Mouse (Mus musculus): ENCODE data around the gene Myo18b. TPM values are rescaled to one million over a fixed set of nuclear protein-coding genes. Genes with fewer than 3 reads are reported as not detected.

The Myo18b gene
- polyA plus RNA-seq, 1 experiment: 0.69 TPM

GRCm38 (mm10) chr5:112791792-112792780, 104.1 kb downstream of the Myo18b start:
- H3K27me3 ChIP-seq (ENCODE audit: control insufficient read depth, insufficient read depth, low read length): no peaks in the 10 kb centered on the region
- no peak overlapping the region for H3K4me3 ChIP-seq (replicated peaks; ENCODE audit: insufficient read depth, low read depth, low read length)
- no peak for DNase-seq
- 79% methylated on average over 15 of the region's 15 CpGs for WGBS
- H3K27ac ChIP-seq (ENCODE audit: insufficient read depth, low read length): no peak overlapping the region
- TF ChIP-seq CTCF (IDR thresholded peaks at IDR 0.05; ENCODE audit: borderline replicate concordance, insufficient read depth, low read depth, low read length): no peak
- no peak for TF ChIP-seq POLR2A (IDR thresholded peaks at IDR 0.05; ENCODE audit: borderline replicate concordance, insufficient read depth, low read length)
- no peaks in the 10 kb centered on the region for H3K4me1 ChIP-seq (ENCODE audit: control insufficient read depth, insufficient read depth, low read length)

GRCm38 (mm10) chr5:112790376-112791111, 105.6 kb downstream of the Myo18b start:
- TF ChIP-seq POLR2A (IDR thresholded peaks at IDR 0.05; ENCODE audit: borderline replicate concordance, insufficient read depth, low read length) (no peak), CTCF (IDR thresholded peaks at IDR 0.05; ENCODE audit: borderline replicate concordance, insufficient read depth, low read depth, low read length) (no peak)
- Histone ChIP-seq H3K27me3 (ENCODE audit: control insufficient read depth, insufficient read depth, low read length) (no peaks in the 10 kb centered on the region), H3K4me1 (ENCODE audit: control insufficient read depth, insufficient read depth, low read length) (no peaks in the 10 kb centered on the region), H3K4me3 (replicated peaks; ENCODE audit: insufficient read depth, low read depth, low read length) (no peak overlapping the region), H3K27ac (ENCODE audit: insufficient read depth, low read length) (no peak overlapping the region)
- no peak for DNase-seq
- 42% methylated on average over 4 of the region's 4 CpGs for WGBS

GRCm38 (mm10) chr5:112788441-112788840, 107.7 kb downstream of the Myo18b start:
- no peak for TF ChIP-seq CTCF (IDR thresholded peaks at IDR 0.05; ENCODE audit: borderline replicate concordance, insufficient read depth, low read depth, low read length)
- no peak for TF ChIP-seq POLR2A (IDR thresholded peaks at IDR 0.05; ENCODE audit: borderline replicate concordance, insufficient read depth, low read length)
- 93% methylated on average over 2 of the region's 2 CpGs for WGBS
- Histone ChIP-seq H3K27ac (ENCODE audit: insufficient read depth, low read length) (no peak overlapping the region), H3K4me1 (ENCODE audit: control insufficient read depth, insufficient read depth, low read length) (no peaks in the 10 kb centered on the region), H3K27me3 (ENCODE audit: control insufficient read depth, insufficient read depth, low read length) (no peaks in the 10 kb centered on the region), H3K4me3 (replicated peaks; ENCODE audit: insufficient read depth, low read depth, low read length) (no peak overlapping the region)
- DNase-seq: no peak

- TF ChIP-seq POLR2A (IDR thresholded peaks at IDR 0.05; ENCODE audit: borderline replicate concordance, insufficient read depth, low read length) (no peak), CTCF (IDR thresholded peaks at IDR 0.05; ENCODE audit: borderline replicate concordance, insufficient read depth, low read depth, low read length) (no peak)
- DNase-seq: no peak
- H3K4me1 ChIP-seq (ENCODE audit: control insufficient read depth, insufficient read depth, low read length): peaks cover under 1% of the 10 kb centered on the region; the same call in 1 of the 2 replicates
- H3K27ac ChIP-seq (ENCODE audit: insufficient read depth, low read length): no peak overlapping the region
- WGBS: 57% methylated on average over 6 of the region's 6 CpGs
- no peak overlapping the region for H3K4me3 ChIP-seq (replicated peaks; ENCODE audit: insufficient read depth, low read depth, low read length)
- H3K27me3 ChIP-seq (ENCODE audit: control insufficient read depth, insufficient read depth, low read length): no peaks in the 10 kb centered on the region
Measured at GRCm38 (mm10) chr5:112786788-112787187, 109.4 kb downstream of the Myo18b start.

- Histone ChIP-seq H3K27ac (ENCODE audit: insufficient read depth, low read length) (no peak overlapping the region), H3K4me1 (ENCODE audit: control insufficient read depth, insufficient read depth, low read length) (peaks cover 6% of the 10 kb centered on the region; the same call in 1 of the 2 replicates), H3K27me3 (ENCODE audit: control insufficient read depth, insufficient read depth, low read length) (no peaks in the 10 kb centered on the region), H3K4me3 (replicated peaks; ENCODE audit: insufficient read depth, low read depth, low read length) (no peak overlapping the region)
- DNase-seq: no peak
- TF ChIP-seq POLR2A (IDR thresholded peaks at IDR 0.05; ENCODE audit: borderline replicate concordance, insufficient read depth, low read length): no peak
- no peak for TF ChIP-seq CTCF (IDR thresholded peaks at IDR 0.05; ENCODE audit: borderline replicate concordance, insufficient read depth, low read depth, low read length)
- WGBS: 88% methylated on average over 8 of the region's 8 CpGs
Measured at GRCm38 (mm10) chr5:112786031-112786430, 110.1 kb downstream of the Myo18b start.

GRCm38 (mm10) chr5:112781719-112782118, 114.4 kb downstream of the Myo18b start:
- DNase-seq: peak in 1 of 2 experiments; percentile 38
- Histone ChIP-seq H3K27ac (ENCODE audit: insufficient read depth, low read length) (no peak overlapping the region), H3K4me3 (replicated peaks; ENCODE audit: insufficient read depth, low read depth, low read length) (no peak overlapping the region), H3K4me1 (ENCODE audit: control insufficient read depth, insufficient read depth, low read length) (peaks cover 7% of the 10 kb centered on the region; the same call in 1 of the 2 replicates), H3K27me3 (ENCODE audit: control insufficient read depth, insufficient read depth, low read length) (no peaks in the 10 kb centered on the region)
- WGBS: 52% methylated on average over 7 of the region's 7 CpGs
- TF ChIP-seq CTCF (IDR thresholded peaks at IDR 0.05; ENCODE audit: borderline replicate concordance, insufficient read depth, low read depth, low read length) (no peak), POLR2A (IDR thresholded peaks at IDR 0.05; ENCODE audit: borderline replicate concordance, insufficient read depth, low read length) (no peak)

- WGBS: 67% methylated on average over 4 of the region's 4 CpGs
Measured at GRCm38 (mm10) chr5:112781231-112781630, 114.9 kb downstream of the Myo18b start.

More at GRCm38 (mm10) chr5:112781231-112781630, 114.9 kb downstream of the Myo18b start:
- peak in 1 of 2 experiments; percentile 62 for DNase-seq
- peaks cover 7% of the 10 kb centered on the region; the same call in 1 of the 2 replicates for H3K4me1 ChIP-seq (ENCODE audit: control insufficient read depth, insufficient read depth, low read length)
- H3K27ac ChIP-seq (ENCODE audit: insufficient read depth, low read length): no peak overlapping the region
- TF ChIP-seq CTCF (IDR thresholded peaks at IDR 0.05; ENCODE audit: borderline replicate concordance, insufficient read depth, low read depth, low read length) (no peak), POLR2A (IDR thresholded peaks at IDR 0.05; ENCODE audit: borderline replicate concordance, insufficient read depth, low read length) (no peak)
- no peak overlapping the region for H3K4me3 ChIP-seq (replicated peaks; ENCODE audit: insufficient read depth, low read depth, low read length)
- no peaks in the 10 kb centered on the region for H3K27me3 ChIP-seq (ENCODE audit: control insufficient read depth, insufficient read depth, low read length)
